Mouse (Mus musculus) spleen, adult 2 months (tissue): ENCODE results near the gene Crygn. TPM values are rescaled to one million over a fixed set of nuclear protein-coding genes. Genes with fewer than 3 reads are reported as not detected.
A peak's percentile ranks its signal among the peaks of the same experiment; 100 is the strongest.

Experiments used
- DNase-seq, 2 experiments: peaks; one replicate each; pipeline versions ENCODE4 v3.0.0 to v3.0.0-alpha.2; 2012 to 2021; ENCODE audit warnings: low spot score in 2 of 2, low read depth in 1 of 2
- H3K27ac ChIP-seq: fragments of 200-500 bp; 2 replicates; pipeline ENCODE4 v1.5.1; 2012; ENCODE audit warnings: low read length, inconsistent platforms; ENCODE audit not compliant: insufficient read depth
- H3K27me3 ChIP-seq: fragments of 200-500 bp; 2 replicates; pipeline ENCODE4 v1.6.1; 2012; ENCODE audit warnings: mild to moderate bottlenecking, moderate library complexity, low read length, inconsistent platforms; ENCODE audit not compliant: control insufficient read depth, insufficient read depth
- H3K36me3 ChIP-seq: fragments of 200-500 bp; 2 replicates; pipeline ENCODE4 v1.6.1; 2012; ENCODE audit warnings: mild to moderate bottlenecking, low read length, inconsistent platforms; ENCODE audit not compliant: control insufficient read depth, insufficient read depth
- H3K4me1 ChIP-seq: fragments of 200-500 bp; 2 replicates; pipeline ENCODE4 v1.6.1; 2011; ENCODE audit warnings: inconsistent platforms; ENCODE audit not compliant: control insufficient read depth, insufficient read depth, insufficient read length
- H3K4me3 ChIP-seq: fragments of 200-500 bp; 2 replicates; pipeline ENCODE4 v1.5.1; 2011; ENCODE audit warnings: mild to moderate bottlenecking, inconsistent platforms; ENCODE audit not compliant: insufficient read depth, insufficient read length; ENCODE audit errors: extremely low read depth
- CTCF ChIP-seq: fragments of 200-500 bp; IDR thresholded peaks from 2 replicates; pipeline ENCODE4 v1.5.1; 2011; ENCODE audit warnings: mild to moderate bottlenecking, inconsistent platforms; ENCODE audit not compliant: insufficient read depth, insufficient read length, insufficient replicate concordance; ENCODE audit errors: extremely low read depth
- POLR2A ChIP-seq: fragments of 200-500 bp; IDR thresholded peaks from 2 replicates; pipeline ENCODE4 v1.6.1; 2011; ENCODE audit warnings: low read depth, low read length, inconsistent platforms
- WGBS: fragments of 180-500 bp; shearing (Covaris S2); methylation state at CpG from one replicate; pipeline ENCODE4 v1.1.7; 2018; 5-methylcytosine and 5-hydroxymethylcytosine counted together
- polyA plus RNA-seq: library from polyadenylated mRNA; depleted of rRNA; stranded (reverse); fragments of >200 nt; gene quantifications from 2 replicates; pipeline ENCODE4 v1.2.3, GENCODE M21; 2012

The Crygn gene
- polyA plus RNA-seq, 1 experiment, result 0.33 TPM

- peaks cover 14% of the 10 kb centered on the region for H3K27me3 ChIP-seq
- no peak for TF ChIP-seq CTCF
- TF ChIP-seq POLR2A, result no peak
- H3K4me3 ChIP-seq, result no peak overlapping the region
- H3K36me3 ChIP-seq, result no peaks in the 10 kb centered on the region
- DNase-seq, result no peak
- no peak overlapping the region for H3K27ac ChIP-seq
- peaks cover 9% of the 10 kb centered on the region for H3K4me1 ChIP-seq
- WGBS, result 76% methylated on average over 7 of the region's 7 CpGs
Observed at GRCm38 (mm10) chr5:24733771-24734426, 23.9 kb downstream of the Crygn start.

GRCm38 (mm10) chr5:24733134-24733533 is 24.7 kb downstream of the Crygn start:
- TF ChIP-seq POLR2A (no peak), CTCF (no peak)
- H3K27ac ChIP-seq, result no peak overlapping the region
- no peak overlapping the region for H3K4me3 ChIP-seq
- H3K4me1 ChIP-seq, result peaks cover 8% of the 10 kb centered on the region; the same call in 1 of the 2 replicates
- H3K36me3 ChIP-seq, result no peaks in the 10 kb centered on the region
- WGBS, result 91% methylated on average over 8 of the region's 8 CpGs
- peaks cover 14% of the 10 kb centered on the region for H3K27me3 ChIP-seq
- no peak for DNase-seq

- Histone ChIP-seq H3K4me3 (peak overlapping the region; percentile 46; the same call in 1 of the 2 replicates), H3K4me1 (peaks cover 8% of the 10 kb centered on the region; the same call in 1 of the 2 replicates), H3K36me3 (no peaks in the 10 kb centered on the region), H3K27me3 (peaks cover 14% of the 10 kb centered on the region), H3K27ac (no peak overlapping the region)
- no peak for DNase-seq
- no peak for TF ChIP-seq CTCF
- TF ChIP-seq POLR2A, result no peak
- 18% methylated on average over 15 of the region's 15 CpGs for WGBS
Observed at GRCm38 (mm10) chr5:24730986-24731385, 26.8 kb downstream of the Crygn start.

GRCm38 (mm10) chr5:24730488-24730871 is 27.3 kb downstream of the Crygn start, which contains the start of gene Wdr86:
Wdr86 (minus strand) TSS chr5:24730727.
- Histone ChIP-seq H3K4me1 (peaks cover 8% of the 10 kb centered on the region; the same call in 1 of the 2 replicates), H3K27ac (peak within 1 kb of the TSS; percentile 13; the same call in 1 of the 2 replicates), H3K36me3 (no peaks in the 10 kb centered on the region), H3K27me3 (peaks cover 14% of the 10 kb centered on the region), H3K4me3 (peak within 1 kb of the TSS; percentile 46)
- no peak for TF ChIP-seq POLR2A
- no peak for TF ChIP-seq CTCF
- no peak for DNase-seq
- 5% methylated on average over 23 of the region's 23 CpGs for WGBS

- H3K27me3 ChIP-seq, result peaks cover 14% of the 10 kb centered on the region
- 5% methylated on average over 49 of the region's 49 CpGs for WGBS
- no peak for TF ChIP-seq CTCF
- no peak for TF ChIP-seq POLR2A
- no peaks in the 10 kb centered on the region for H3K36me3 ChIP-seq
- H3K4me3 ChIP-seq, result peak overlapping the region; percentile 46
- no peak for DNase-seq
- peak overlapping the region; percentile 13; the same call in 1 of the 2 replicates for H3K27ac ChIP-seq
- H3K4me1 ChIP-seq, result peaks cover 8% of the 10 kb centered on the region; the same call in 1 of the 2 replicates
Observed at GRCm38 (mm10) chr5:24729797-24730487, 27.9 kb downstream of the Crygn start.

DNA sequence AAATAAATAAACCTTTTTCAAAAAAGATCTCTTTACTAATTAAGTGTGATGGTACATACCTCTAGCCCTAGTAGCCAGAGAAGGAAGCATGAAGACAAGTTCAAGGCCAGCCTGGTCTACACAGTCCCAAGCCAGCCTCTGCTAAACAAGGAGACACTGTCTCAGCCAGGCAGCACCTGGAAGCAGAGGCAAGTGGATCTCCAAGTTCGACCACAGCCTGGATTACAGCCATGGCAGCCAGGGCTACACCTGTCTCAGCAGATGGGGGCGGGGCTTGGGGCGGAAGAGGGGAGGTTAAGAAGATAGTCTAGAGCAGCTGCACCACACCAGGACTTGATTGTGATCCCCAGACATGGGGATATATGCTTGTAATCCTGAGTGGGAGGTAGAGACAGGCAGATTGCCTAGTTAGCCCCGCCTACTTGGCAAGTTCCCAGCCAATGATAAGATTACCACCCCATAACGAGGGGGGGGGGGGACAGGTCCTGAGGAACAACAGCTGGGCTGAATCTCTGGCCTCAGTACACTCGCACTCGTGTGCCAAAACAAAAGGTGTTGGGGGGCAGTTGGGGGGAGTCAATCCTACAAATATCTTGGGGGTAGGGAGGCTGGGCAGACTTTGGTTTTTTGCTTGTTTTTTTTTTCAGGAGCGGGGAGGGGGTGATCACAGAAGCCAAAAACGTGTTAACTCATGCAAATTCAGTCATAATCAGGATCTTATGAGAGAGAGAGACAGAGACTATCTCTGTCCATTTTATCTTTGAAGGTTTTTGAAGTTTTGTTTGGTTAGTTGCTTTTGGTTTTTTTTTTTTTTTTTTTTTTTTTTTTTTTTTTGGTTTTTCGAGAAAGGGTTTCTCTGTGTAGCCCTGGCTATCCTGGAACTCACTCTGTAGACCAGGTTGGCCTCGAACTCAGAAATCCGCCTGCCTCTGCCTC is 30.6 kb downstream of the Crygn start:
- peaks cover 14% of the 10 kb centered on the region for H3K27me3 ChIP-seq

More for the DNA sequence above, 30.6 kb downstream of the Crygn start:
- no peak for DNase-seq
- no peak overlapping the region for H3K4me3 ChIP-seq
- H3K27ac ChIP-seq, result no peak overlapping the region
- WGBS, result 69% methylated on average over 12 of the region's 12 CpGs
- H3K4me1 ChIP-seq, result peaks cover 8% of the 10 kb centered on the region; the same call in 1 of the 2 replicates
- no peaks in the 10 kb centered on the region for H3K36me3 ChIP-seq
- TF ChIP-seq POLR2A (no peak), CTCF (no peak)
